Mouse (Mus musculus): Measurements from ENCODE around the gene Zfp113. TPM values are rescaled to one million over a fixed set of nuclear protein-coding genes. Genes with fewer than 3 reads are reported as not detected.

Zfp113 gene
- polyA plus RNA-seq (2012; rRNA removed; ENCODE audit: low replicate concordance) = 0.43 and 7.8 TPM in 2 replicates

GRCm38 (mm10) chr5:138155443-138155976 is at the start of gene Zfp113:
Zfp113 (minus strand) TSS chr5:138155744.

GRCm38 (mm10) chr5:138193771-138194727 is 38.5 kb upstream of the Zfp113 start, which contains the start of gene Mblac1:
Mblac1 (plus strand) TSS chr5:138194314.

GRCm38 (mm10) chr5:138186950-138187638 is 31.6 kb upstream of the Zfp113 start, which contains the start of the genes Taf6 and Cnpy4:
Taf6 (minus strand) TSS chr5:138187451.
Cnpy4 (plus strand) TSS chr5:138187485.

GRCm38 (mm10) chr5:138171695-138172491 is 16.3 kb upstream of the Zfp113 start, which contains the start of the genes Ap4m1 and Mcm7:
Ap4m1 (plus strand) TSS chr5:138172002.
Mcm7 (minus strand) TSS chr5:138172422.

GRCm38 (mm10) chr5:138160842-138161665 is 5.5 kb upstream of the Zfp113 start, which contains the start of gene Cops6:
Cops6 (plus strand) TSS chr5:138161071.

GRCm38 (mm10) chr5:138116255-138117198 is 39.0 kb downstream of the Zfp113 start, which contains the start of gene Zscan21:
Zscan21 (plus strand) TSS chr5:138116903.

Other genes starting within 250 kb of the Zfp113 start
- gene Cyp3a13, start 234.1 kb downstream of the Zfp113 start, polyA plus RNA-seq (2012; rRNA removed; ENCODE audit: low replicate concordance) = 12.1 and 35.2 TPM in 2 replicates
- gene Gjc3, start 192.6 kb downstream of the Zfp113 start, polyA plus RNA-seq (2012; rRNA removed; ENCODE audit: low replicate concordance) = 0.04 TPM in 1 of 2 replicates, not detected in the other
- gene Azgp1, start 174.2 kb downstream of the Zfp113 start, polyA plus RNA-seq (2012; rRNA removed; ENCODE audit: low replicate concordance) = 0.48 TPM in 1 of 2 replicates, not detected in the other
- gene Smok3a, start 134.5 kb downstream of the Zfp113 start, polyA plus RNA-seq (2012; rRNA removed; ENCODE audit: low replicate concordance) = not detected in 2 replicates
- gene Smok3b, start 134.3 kb downstream of the Zfp113 start, polyA plus RNA-seq (2012; rRNA removed; ENCODE audit: low replicate concordance) = not detected in 2 replicates
- gene Smok3c, start 102.5 kb downstream of the Zfp113 start, polyA plus RNA-seq (2012; rRNA removed; ENCODE audit: low replicate concordance) = not detected in 2 replicates
- 0.59 and 1.2 TPM in 2 replicates for gene Zkscan1, start 70.7 kb downstream of the Zfp113 start, polyA plus RNA-seq (2012; rRNA removed; ENCODE audit: low replicate concordance)
- 2.6 TPM in 2 replicates for gene Zscan21, start 38.8 kb downstream of the Zfp113 start, polyA plus RNA-seq (2012; rRNA removed; ENCODE audit: low replicate concordance)
- 33.6 and 40.6 TPM in 2 replicates for gene Cops6, start 5.3 kb upstream of the Zfp113 start, polyA plus RNA-seq (2012; rRNA removed; ENCODE audit: low replicate concordance)
- 17.7 and 26.6 TPM in 2 replicates for gene Ap4m1, start 16.3 kb upstream of the Zfp113 start, polyA plus RNA-seq (2012; rRNA removed; ENCODE audit: low replicate concordance)
- gene Mcm7, start 16.7 kb upstream of the Zfp113 start, polyA plus RNA-seq (2012; rRNA removed; ENCODE audit: low replicate concordance) = 21.0 and 23.3 TPM in 2 replicates
- 37.0 and 39.4 TPM in 2 replicates for gene Taf6, start 31.7 kb upstream of the Zfp113 start, polyA plus RNA-seq (2012; rRNA removed; ENCODE audit: low replicate concordance)
- 0.37 and 0.59 TPM in 2 replicates for gene Cnpy4, start 31.7 kb upstream of the Zfp113 start, polyA plus RNA-seq (2012; rRNA removed; ENCODE audit: low replicate concordance)
- 3.1 and 4.6 TPM in 2 replicates for gene Mblac1, start 38.6 kb upstream of the Zfp113 start, polyA plus RNA-seq (2012; rRNA removed; ENCODE audit: low replicate concordance)
- gene Nxpe5, start 70.2 kb upstream of the Zfp113 start, polyA plus RNA-seq (2012; rRNA removed; ENCODE audit: low replicate concordance) = 0.39 and 0.55 TPM in 2 replicates
- gene Lamtor4, start 99.7 kb upstream of the Zfp113 start, polyA plus RNA-seq (2012; rRNA removed; ENCODE audit: low replicate concordance) = 120 and 177 TPM in 2 replicates
- gene BC037034, start 108.3 kb upstream of the Zfp113 start, polyA plus RNA-seq (2012; rRNA removed; ENCODE audit: low replicate concordance) = 58.8 and 80.5 TPM in 2 replicates
- 0.12 and 0.42 TPM in 2 replicates for gene Gal3st4, start 117.1 kb upstream of the Zfp113 start, polyA plus RNA-seq (2012; rRNA removed; ENCODE audit: low replicate concordance)
- gene Gm43720, start 124.2 kb upstream of the Zfp113 start, polyA plus RNA-seq (2012; rRNA removed; ENCODE audit: low replicate concordance) = not detected in 2 replicates
- 1.0 and 2.2 TPM in 2 replicates for gene Gpc2, start 124.3 kb upstream of the Zfp113 start, polyA plus RNA-seq (2012; rRNA removed; ENCODE audit: low replicate concordance)
- gene Stag3, start 124.5 kb upstream of the Zfp113 start, polyA plus RNA-seq (2012; rRNA removed; ENCODE audit: low replicate concordance) = 0.07 and 0.26 TPM in 2 replicates
- 0.48 and 1.2 TPM in 2 replicates for gene Pvrig, start 186.2 kb upstream of the Zfp113 start, polyA plus RNA-seq (2012; rRNA removed; ENCODE audit: low replicate concordance)

Measured in duodenum, adult 2 months (tissue).